Mouse (Mus musculus) heart, adult 2 months (tissue): Measurements from ENCODE around the gene Olfr316.

Experiments used
- CTCF ChIP-seq: fragments of 200-600 bp; IDR thresholded peaks from 2 replicates; pipeline ENCODE4 v1.8.1; 2022; ENCODE audit warnings: antibody characterized with exemption, mild to moderate bottlenecking, moderate library complexity
- POLR2A ChIP-seq: fragments of 200-500 bp; IDR thresholded peaks from 2 replicates; pipeline ENCODE4 v1.6.1; 2011; ENCODE audit warnings: mild to moderate bottlenecking, low read depth, low read length, control low read depth; ENCODE audit not compliant: insufficient read depth

DNA sequence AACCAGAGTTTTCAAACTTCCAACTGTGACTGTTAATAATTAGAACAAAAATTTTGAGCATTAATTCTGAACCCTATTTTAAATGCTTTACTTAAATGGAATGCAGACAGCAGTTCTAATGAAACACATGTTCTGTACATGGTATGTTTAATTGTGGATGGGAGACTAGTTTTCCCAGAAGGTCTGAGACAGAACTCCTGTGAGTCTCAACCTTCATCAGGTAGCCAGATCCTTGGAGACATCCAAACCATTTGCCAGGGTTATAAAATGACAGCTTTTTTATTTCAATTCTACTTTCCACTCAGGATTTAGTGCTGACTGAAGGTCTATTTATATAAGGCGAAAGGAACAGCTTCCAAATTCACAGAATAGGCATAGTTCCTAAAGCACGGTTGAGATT, at the start of gene Olfr316:
- no peak for TF ChIP-seq POLR2A
- no peak for TF ChIP-seq CTCF
